Mouse (Mus musculus) bone marrow macrophage, adult 2 months (primary cell): Measurements from ENCODE around the gene Cdkn3. TPM values are rescaled to one million over a fixed set of nuclear protein-coding genes. Genes with fewer than 3 reads are reported as not detected.
A peak's percentile ranks its signal among the peaks of the same experiment; 100 is the strongest.
"Not testable (repeated sequence)": the region's sequence is repeated elsewhere in the genome, so short reads cannot be mapped to it uniquely, and the experiment has no call there.

ENCODE experiments used
- H3K27ac ChIP-seq: 2 replicates; pipeline ENCODE4 v1.5.1; 2012; ENCODE audit warnings: low read depth, low read length; ENCODE audit not compliant: insufficient read depth
- H3K4me1 ChIP-seq: 2 replicates; pipeline ENCODE4 v1.6.1; 2012; ENCODE audit warnings: low read length; ENCODE audit not compliant: control insufficient read depth, insufficient read depth
- H3K4me3 ChIP-seq: 2 replicates; pipeline ENCODE4 v1.5.1; 2012; ENCODE audit warnings: mild to moderate bottlenecking, low read length, moderate library complexity; ENCODE audit not compliant: insufficient read depth
- CTCF ChIP-seq: IDR thresholded peaks from 2 replicates; pipeline ENCODE4 v1.5.1; 2012; ENCODE audit warnings: low read depth, mild to moderate bottlenecking, low read length, moderate library complexity
- POLR2A ChIP-seq: IDR thresholded peaks from 2 replicates; pipeline ENCODE4 v1.6.1; 2012; ENCODE audit warnings: mild to moderate bottlenecking, low read depth, low read length, borderline replicate concordance
- polyA plus RNA-seq: library from polyadenylated mRNA; stranded (reverse); fragments of >200 nt; gene quantifications from 2 replicates; pipeline ENCODE4 v1.2.4, GENCODE M21; 2012; ENCODE audit not compliant: missing spikeins, insufficient read depth, insufficient read length

Cdkn3 gene
- polyA plus RNA-seq, 1 experiment: 25.0 TPM

GRCm38 (mm10) chr14:46800684-46801345 is 40.5 kb downstream of the Cdkn3 start:
- no peak overlapping the region for H3K4me3 ChIP-seq
- no peak overlapping the region for H3K27ac ChIP-seq
- TF ChIP-seq CTCF (no peak), POLR2A (no peak)
- H3K4me1 ChIP-seq: peaks cover 23% of the 10 kb centered on the region

- TF ChIP-seq POLR2A (no peak), CTCF (no peak)
- Histone ChIP-seq H3K4me3 (no peak overlapping the region), H3K4me1 (peaks cover 28% of the 10 kb centered on the region), H3K27ac (no peak overlapping the region)
Observed at GRCm38 (mm10) chr14:46803259-46803658, 42.9 kb downstream of the Cdkn3 start.

- TF ChIP-seq CTCF (no peak), POLR2A (no peak)
- Histone ChIP-seq H3K27ac (no peak overlapping the region), H3K4me1 (peaks cover 30% of the 10 kb centered on the region), H3K4me3 (no peak overlapping the region)
Observed at GRCm38 (mm10) chr14:46803791-46804190, 43.5 kb downstream of the Cdkn3 start.

- Histone ChIP-seq H3K27ac (no peak overlapping the region), H3K4me3 (no peak overlapping the region), H3K4me1 (peaks cover 36% of the 10 kb centered on the region)
- TF ChIP-seq CTCF (no peak), POLR2A (no peak)
Observed at GRCm38 (mm10) chr14:46806186-46806585, 45.8 kb downstream of the Cdkn3 start.

GRCm38 (mm10) chr14:46807927-46808326 is 47.6 kb downstream of the Cdkn3 start:
- Histone ChIP-seq H3K27ac (peak overlapping the region; percentile 62), H3K4me3 (no peak overlapping the region), H3K4me1 (peaks cover 30% of the 10 kb centered on the region)
- TF ChIP-seq POLR2A (no peak), CTCF (no peak)

- no peak for TF ChIP-seq CTCF
- no peak for TF ChIP-seq POLR2A
- Histone ChIP-seq H3K4me3 (no peak overlapping the region), H3K27ac (no peak overlapping the region), H3K4me1 (peaks cover 9% of the 10 kb centered on the region)
Observed at GRCm38 (mm10) chr14:46815640-46816039, 55.3 kb downstream of the Cdkn3 start.

GRCm38 (mm10) chr14:46816916-46817622 is 56.7 kb downstream of the Cdkn3 start:
- Histone ChIP-seq H3K4me3 (no peak overlapping the region), H3K4me1 (peaks cover 10% of the 10 kb centered on the region), H3K27ac (no peak overlapping the region)
- TF ChIP-seq CTCF (no peak), POLR2A (no peak)

- Histone ChIP-seq H3K27ac (no peak overlapping the region), H3K4me3 (no peak overlapping the region), H3K4me1 (peaks cover 10% of the 10 kb centered on the region)
- TF ChIP-seq CTCF (no peak), POLR2A (no peak)
Observed at GRCm38 (mm10) chr14:46818743-46819142, 58.4 kb downstream of the Cdkn3 start.

- H3K4me3 ChIP-seq, H3K27ac ChIP-seq, H3K4me1 ChIP-seq: not testable (repeated sequence)
Observed at GRCm38 (mm10) chr14:46819961-46820360, 59.6 kb downstream of the Cdkn3 start.

Other genes with a start within 250 kb of the Cdkn3 start
- gene Cnih1, start 27.9 kb downstream of the Cdkn3 start, polyA plus RNA-seq: 88.8 and 98.6 TPM in 2 replicates
- 62.7 and 73.4 TPM in 2 replicates for gene Gmfb, start 61.7 kb downstream of the Cdkn3 start, polyA plus RNA-seq
- gene Cgrrf1, start 71.6 kb downstream of the Cdkn3 start, polyA plus RNA-seq: 33.9 and 37.2 TPM in 2 replicates
- 2.3 and 3.5 TPM in 2 replicates for gene Samd4, start 122.3 kb downstream of the Cdkn3 start, polyA plus RNA-seq